Mouse (Mus musculus) cerebellum, postnatal 25 days (tissue): ENCODE results near the gene Pou2f3.

Source experiments
- DNase-seq, 2 experiments: peaks; one replicate each; pipeline ENCODE4 v3.0.0; 2021; ENCODE audit warnings: mixed read lengths in 2 of 2

Pou2f3 gene

DNA sequence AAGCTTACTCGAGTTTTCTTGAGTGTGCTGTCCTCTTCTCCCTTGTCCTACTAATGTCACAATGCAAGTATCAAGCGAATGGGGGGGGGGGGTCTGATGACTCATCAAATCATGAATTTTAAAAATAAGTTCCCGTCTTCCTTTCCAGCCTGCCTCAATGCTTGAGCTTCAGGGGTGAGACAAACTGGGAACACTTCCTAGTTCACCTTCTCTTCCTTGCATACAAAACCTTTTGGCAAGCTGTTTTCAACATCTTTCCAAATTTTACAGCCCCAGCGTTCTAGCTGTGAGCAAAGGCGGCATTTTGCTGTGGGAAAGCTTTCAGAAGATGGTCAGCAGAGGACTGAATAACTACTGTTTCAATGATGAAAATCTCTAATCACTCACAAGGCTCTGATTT is 102.6 kb downstream of the Pou2f3 start:
- DNase-seq, result no peak

DNA sequence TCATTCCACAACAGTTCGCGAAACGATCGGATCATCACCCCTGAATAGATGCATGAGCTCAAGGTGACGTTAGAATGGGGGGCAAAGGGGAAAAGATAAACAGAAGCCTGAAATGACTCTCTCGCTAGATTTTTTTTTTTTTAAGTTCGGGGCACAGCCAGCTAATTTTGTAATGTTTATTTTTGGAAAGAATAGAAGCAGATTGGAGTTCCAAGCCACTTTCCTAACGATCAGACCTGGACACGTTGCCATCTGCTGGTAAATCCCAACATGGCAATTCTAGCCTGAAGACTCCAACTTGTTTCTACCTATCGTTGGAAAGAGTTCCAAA is 103.0 kb downstream of the Pou2f3 start, which contains the start of gene Arhgef12:
Arhgef12 (minus strand) TSS at position 53 of the 331 bp plus-strand sequence.
- peak; percentile 61 to 78 for DNase-seq

DNA sequence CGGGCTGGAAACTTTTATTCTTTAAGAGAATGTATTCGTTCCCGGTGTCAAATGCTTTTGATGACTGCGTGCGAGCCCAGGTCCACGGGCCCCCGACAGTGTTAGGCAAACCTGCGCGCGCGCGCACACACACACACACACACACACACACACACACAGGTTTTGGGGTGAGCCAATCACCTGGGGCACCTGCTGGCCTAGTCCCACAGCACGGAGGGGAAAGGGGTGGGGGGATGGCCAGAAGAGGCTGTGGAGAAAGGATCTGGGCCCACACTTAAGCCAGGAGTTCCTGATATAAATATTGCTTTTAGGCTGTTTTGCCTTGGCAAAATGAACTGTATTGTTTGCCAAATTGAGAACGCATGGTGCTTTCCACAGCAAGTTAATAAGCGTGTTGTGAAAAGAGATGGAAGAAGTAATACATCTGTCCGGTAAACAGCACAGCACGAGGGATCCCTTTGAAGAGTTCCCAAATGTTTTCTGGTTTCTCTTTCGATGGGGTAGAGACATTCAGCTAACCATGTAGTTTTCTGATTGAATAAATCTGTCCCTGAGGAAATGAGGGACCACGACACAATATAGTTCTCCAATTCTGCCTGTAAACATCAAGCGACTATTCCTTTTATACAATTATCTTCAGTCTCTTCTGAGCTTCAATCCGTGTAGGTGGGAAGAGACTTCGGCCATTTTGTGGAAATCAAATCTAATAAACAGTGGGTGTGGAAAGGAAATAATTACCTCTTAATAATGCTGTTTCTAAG is 103.6 kb downstream of the Pou2f3 start:
- DNase-seq, result peak; percentile 74 to 76

DNA sequence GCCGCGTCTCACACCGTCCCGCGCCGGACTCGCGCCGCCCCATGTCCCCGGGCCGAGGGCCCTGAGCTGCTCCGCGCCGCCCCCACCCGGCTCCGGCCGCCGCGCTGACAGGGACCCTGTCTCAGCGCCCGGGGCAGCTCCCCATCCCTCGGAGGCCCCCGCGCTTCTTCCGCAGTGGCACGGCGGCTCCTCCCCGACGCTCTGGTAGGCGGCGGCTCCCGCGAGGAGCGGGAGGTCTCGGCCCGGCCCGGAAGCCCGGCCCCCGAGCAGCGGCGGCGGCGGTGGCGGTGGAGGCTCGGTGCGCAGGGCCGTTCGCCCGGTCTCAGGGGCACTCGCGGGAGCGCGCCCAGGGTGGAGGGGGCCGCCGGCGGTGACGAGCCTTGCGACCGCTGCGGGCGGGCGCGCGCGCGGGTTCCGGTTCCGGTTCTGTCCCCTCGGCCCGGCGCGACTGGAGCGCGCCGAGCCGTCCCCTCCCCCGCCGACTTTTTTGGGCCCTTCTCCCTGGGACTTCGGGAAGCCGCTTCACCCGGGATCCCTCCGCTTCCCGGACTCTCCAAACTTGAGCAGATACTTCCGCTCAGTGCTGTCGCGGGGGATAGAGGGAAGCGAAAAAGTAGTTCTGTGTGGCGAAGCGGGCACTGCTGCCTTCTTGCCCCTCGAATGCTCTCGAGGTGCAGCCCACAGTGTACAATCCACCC is 104.4 kb downstream of the Pou2f3 start:
- DNase-seq, result peak; percentile 94 to 97

DNA sequence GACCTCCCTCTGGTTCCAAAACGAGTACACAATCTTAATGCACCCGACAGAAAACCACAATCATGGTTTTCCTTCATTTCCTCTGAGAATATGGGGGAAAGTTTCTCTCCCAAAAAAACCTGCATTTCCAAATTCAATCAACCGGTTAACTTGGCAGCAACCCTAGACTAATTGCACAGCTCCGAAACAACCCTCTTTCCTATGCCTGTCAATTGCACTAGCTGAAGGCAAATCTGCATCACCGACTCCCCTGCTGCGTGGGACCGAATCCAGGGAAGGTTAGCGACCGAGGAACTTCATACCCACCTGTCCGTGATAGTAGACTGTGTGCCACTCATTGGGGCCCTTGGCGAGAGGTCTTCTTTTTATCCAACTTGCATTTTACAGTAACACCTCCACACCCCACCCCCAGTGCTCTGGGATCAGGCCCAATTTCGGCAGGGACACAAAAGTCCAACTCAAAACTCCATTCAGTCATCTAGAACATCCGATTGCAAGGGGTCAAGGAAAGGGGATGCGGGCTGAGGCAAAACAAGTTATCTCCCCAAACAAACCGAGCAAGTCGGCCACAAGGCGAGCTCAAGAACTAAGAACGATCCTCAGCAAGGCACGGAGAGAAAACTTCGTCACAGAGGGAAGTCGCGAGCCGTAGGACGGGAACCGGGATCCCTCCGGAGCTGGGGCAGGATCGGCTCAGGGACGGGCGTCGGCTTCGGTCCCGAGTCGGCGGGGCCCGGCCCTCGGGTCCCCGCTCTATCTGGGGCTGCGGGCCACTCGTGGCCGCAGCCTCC is 105.1 kb downstream of the Pou2f3 start:
- DNase-seq, result peak; percentile 66 to 77

DNA sequence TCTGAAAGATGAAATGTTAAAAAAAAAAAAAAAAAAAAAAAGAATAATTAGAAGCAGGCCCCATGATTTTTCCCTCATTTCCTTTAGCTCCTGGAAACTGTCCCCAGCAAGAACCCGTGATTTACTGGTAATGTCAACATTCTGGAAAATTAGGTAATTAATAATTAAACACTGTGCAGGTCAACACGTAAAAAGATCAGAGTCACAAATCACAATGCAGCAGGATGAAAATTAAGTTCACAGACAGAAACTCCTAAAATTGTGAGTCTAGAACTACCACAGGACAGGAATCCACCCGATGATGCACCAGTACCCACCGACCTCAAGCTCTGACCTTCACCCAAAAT is 105.7 kb downstream of the Pou2f3 start:
- no peak for DNase-seq

DNA sequence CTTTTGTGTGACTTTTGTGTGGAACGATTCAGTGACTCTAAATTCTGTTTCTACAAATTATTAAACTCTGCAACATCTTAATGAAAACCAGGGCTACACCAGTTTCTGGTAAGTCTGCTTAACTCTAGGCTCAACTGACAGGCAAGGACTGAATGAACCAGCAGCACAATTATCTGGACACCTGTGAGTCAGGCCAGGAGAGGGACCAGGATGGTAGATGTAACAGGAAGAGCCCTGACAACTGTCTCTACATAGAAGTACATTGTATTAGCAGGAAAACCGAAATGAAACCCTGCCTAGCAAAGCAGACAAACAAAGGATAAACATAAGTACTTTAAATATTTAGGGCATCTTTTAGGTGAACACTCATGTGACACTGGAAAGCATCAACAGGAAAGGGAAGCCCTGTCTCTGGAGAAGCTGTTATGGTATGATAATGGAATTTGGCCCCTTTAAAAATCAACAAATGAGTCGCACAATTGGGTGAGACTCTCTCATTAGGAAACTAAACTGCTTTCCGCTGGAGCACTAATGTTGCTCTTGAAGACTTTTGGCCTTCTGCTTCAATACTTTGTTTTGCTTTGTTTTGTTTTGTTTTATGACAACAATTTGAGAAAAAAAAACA is 106.4 kb downstream of the Pou2f3 start:
- no peak for DNase-seq

DNA sequence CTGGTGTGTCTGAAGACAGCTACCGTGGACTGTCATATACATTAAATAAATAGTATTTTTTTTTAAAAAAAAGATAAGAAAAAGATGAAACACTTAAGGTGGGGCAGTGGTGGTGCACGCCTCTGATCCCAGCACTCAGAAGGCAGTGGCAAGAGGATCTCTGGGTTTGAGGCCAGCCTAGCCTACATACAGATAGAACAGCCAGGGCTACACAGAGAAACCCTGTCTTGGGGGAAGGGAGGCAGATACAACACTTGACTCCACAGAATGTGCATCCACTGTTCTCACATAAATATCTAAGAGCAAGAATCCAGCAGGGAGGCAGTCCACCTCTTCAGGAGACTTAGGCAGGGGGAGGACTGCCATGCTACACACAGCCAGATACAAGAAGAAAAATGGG is 107.2 kb downstream of the Pou2f3 start:
- no peak for DNase-seq

DNA sequence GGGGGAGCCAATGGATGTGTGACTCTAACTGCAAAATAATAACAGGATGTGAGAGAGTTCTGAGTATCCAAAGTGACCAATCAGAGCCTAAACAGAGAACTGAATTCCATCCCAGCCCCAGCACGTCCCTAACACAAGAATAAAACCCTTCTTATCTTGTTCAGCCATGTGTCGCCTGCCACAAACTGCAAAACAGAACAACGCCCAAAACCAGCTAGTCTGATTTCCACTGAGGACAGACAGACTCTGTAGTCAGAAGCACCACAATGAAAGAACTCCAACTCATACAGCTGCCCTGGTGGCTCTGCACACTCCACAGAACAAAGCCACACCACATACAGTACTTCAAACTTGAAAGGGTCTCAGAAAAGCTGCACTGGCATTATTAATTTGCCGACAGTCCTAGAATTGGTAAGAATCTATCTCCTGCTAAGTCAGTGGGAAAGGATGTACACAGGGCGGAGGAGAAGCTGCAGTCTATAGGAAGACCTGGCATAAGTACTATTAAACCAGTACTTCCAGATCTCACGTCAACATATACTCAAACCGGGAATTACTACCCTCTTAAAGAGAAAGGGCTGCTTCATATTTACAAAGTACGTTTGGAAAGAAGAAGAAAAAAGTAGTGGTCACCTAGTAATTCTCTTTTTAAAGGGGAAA is 108.1 kb downstream of the Pou2f3 start:
- no peak for DNase-seq

DNA sequence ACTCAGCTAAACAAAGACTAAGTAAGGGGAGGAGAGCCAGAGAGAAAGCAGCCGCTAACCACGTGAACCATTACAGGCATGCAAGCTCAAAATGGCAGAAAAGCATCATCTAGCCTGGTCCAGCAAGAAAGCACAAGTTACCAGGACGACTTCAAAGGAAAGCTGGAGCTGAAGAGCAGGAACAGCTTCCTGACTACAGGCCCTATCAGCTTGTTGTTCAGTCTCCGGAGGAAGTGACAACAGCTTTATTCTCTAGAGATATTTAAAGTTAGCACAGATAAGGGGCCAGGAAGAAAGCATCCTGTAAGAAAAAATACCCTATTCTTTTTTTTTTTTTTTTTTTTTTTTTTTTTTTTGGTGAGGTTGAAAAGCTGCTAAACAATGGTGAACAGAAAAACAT is 111.2 kb downstream of the Pou2f3 start:
- no peak for DNase-seq

DNA sequence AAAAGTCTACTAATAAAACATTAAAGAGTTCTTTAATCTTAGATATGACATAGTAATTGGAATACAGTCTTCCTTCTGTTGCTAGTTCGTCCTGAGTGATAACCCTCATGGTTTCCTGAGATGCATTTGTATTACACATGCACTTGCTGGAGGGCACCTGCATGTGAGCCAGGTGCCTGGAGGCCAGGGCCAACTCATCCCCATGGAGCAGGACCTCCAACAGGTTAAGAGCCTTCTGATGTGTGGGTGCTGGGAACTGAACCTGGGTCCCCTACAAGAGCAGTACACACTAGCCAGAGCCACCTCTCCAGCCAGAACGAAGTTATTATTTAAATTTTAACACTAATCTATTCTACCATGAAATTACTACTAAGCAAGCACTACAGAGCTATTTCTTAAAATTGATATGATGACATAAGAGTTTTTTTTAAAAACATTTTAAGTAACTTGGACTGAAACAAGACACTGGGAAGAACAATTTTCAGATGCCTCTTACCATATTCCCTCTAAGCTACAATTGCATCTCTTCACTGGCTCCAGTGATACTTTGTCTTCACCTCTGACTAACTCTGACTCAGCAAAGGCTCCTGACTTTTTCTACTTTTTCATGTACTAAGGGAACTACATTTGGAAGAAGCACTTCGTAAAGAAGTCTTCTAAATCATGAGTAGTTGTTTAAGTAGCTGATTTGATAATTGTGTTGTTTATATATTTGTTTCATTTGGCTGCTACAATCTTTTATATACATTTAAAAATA is 112.2 kb downstream of the Pou2f3 start:
- no peak for DNase-seq

DNA sequence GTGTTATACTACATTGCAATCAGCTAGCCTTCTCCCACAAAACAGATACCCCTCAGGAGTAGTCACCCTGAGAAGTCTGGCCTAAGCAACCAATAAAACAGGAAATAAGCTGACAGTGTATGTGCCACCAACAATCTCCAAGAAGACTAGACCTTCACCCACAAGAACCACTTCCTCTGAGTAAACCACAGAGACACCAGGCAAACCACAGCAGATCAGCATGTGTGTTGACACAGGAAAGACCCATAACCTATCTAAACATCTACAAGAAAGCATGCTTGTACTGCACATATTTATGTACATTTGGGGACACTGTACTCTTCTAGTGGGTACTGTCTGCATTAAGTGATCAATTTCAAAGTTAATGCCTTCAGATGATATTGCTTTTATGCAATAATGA is 113.8 kb downstream of the Pou2f3 start:
- DNase-seq, result no peak

DNA sequence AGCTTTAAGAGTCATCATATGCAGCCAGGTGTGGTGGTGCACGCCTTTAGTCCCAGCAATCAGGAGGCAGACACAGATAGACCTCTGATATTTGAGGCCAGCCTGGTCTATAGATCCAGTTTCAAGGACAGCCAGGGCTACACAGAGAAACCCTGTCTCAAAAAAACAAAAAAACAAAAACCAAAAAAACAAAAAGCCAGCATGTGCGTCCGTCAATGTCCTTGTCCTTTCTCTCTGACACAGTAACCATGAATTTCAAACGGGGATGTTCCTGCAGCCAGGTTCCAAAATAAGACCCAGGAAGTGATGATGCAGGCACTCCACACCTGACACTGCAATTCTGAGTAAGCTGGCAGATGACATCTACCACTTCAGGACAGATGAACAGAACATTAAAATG is 115.3 kb downstream of the Pou2f3 start:
- no peak for DNase-seq

DNA sequence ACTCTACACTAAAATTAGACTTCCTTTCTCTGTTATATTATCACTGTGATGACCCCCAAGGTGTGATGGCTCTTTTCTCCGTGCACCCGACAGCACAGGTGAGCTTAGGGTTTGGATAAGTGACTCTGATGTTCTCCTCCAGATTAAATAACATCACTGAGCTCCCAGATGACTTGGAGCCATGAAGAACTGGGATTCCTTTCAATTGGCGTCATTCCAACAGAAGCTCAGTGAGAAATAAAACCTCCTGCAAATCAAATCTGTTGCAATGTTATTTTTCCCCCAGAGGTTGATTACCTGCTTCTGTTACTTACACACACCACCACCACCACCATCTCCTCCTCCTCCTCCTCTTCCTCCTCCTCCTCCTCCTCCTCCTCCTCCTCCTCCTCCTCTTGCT is 116.4 kb downstream of the Pou2f3 start:
- DNase-seq, result peak; percentile 38 to 43

DNA sequence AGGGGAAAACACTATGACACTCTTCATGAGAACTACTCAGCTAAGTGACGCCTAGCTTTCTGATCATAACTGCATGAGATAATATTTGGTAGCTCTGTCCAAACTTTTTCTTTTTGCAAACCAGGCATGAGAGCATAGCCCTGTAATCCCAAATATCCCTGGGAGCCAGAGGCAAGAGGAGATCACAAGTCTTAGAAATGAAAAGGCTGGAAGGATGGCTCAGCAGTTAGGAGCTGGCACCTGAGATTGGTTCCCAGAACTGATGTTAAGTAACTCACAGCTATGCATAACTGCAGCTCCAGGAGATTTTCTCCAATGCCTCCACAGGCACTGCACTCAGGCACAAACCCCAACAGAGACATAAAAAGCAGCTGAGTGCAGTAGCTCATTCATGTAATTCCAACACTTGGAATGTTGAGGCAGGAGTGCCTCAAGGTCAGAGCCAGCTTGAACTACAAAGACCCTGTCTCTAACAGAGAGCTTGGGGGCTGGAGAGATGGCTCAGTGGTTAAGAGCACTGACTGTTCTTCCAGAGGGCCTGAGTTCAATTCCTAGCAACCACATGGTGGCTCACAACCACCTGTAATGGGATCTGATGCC is 124.4 kb downstream of the Pou2f3 start:
- DNase-seq, result no peak

DNA sequence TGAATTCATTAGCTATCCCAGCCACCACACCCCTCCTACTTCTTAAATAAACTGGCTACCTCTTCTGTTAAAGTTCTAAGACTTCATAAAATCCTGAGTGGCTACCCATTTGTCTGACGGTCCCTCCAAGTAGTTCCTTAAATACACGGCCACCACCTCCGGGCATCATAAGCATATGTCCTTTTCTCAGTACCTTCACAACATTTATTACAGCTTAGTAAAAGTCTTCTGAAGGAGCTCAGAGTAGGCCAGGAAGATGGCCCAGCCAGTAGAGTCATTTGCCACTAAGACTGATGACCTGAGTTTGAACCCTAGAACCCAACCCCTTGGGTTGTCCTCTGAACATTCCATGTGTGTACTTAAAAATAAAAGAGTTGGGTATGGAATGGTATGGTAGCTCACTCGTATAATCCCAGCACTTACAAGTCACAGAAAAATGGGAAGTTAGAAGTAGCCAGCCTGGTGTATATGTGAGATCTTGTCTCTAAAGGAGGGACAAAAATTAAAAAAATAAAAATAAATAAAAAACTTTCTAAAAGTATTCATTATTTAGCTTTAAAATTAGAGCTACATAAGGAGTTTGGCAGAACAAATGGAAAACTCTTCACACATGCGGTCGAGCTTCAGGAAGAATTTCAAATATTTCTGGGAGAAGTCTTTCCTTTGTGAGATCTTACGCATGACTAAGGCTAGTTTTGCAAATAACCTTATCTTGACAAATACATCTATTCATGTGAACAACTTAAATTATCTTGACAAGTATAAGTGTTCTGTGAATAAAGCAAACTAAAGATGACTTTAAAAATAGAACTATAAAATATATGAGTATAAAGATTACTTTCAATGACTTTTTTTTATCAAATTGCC is 125.4 kb downstream of the Pou2f3 start:
- no peak for DNase-seq

DNA sequence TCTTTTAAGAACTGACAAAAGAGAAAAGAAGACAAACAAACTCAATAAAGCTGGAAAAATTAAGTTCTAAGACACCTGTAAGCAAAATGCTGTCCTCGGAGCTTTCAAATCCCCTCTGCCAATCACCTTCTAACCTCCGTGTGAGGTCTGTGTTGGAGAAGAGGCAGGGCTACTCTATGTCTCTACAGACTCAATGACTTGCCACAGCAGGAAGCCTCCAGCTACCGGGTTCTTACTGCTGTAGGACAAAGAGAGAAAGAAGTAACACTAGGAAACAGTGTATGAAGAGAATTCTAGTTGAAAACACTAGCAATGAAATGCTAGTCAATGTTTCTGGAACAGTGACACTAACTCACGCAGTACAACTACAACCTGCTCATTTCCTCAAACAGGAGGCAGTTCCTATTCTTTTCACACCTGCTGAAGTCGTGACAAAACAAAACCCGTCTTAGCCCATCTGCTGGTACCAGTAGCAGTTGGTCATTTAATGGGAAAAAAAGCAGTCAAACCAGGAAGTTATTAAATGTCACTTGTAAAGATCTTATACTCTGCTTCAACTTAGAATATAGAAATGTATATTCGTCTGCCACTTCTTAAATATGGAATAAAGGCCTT is 126.6 kb downstream of the Pou2f3 start:
- DNase-seq, result no peak

DNA sequence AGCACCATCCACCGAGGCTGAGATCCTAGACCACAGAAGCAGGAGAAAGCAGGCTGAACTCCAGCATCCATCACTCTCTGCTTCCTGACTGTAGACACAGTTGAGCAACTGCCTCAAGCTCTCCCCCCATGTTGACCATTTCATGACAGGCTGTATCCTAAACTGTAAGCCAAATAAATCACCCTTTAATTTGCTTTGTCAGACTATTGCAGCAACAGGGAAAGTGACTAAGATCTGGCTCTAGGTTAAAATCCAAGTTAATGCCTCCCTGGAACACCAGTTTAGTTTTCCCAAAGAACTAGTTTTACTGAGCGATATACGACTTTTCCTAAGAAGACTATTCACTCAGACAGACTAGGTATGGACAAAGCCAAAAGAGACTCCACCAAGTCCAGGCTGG is 131.5 kb downstream of the Pou2f3 start:
- DNase-seq, result no peak

DNA sequence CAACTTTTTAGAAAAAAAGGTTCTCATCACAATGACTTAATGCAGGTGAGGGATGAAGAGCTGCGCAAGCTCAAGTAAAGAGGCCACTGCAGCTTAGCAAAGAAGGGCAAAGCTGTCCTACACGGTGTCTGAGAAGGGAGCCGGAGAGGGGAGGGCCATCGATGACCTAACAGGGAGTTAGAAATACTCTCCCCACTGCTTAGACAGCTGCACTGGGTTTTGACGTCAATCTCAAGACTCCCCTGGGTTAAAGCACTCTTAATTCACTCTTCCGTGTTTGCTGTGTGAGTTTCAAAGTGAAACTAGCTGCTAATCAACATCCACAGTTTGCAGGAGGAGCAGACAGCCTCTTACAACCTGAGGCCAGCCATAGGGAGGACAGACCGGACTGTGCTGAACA is 134.0 kb downstream of the Pou2f3 start:
- DNase-seq, result no peak

DNA sequence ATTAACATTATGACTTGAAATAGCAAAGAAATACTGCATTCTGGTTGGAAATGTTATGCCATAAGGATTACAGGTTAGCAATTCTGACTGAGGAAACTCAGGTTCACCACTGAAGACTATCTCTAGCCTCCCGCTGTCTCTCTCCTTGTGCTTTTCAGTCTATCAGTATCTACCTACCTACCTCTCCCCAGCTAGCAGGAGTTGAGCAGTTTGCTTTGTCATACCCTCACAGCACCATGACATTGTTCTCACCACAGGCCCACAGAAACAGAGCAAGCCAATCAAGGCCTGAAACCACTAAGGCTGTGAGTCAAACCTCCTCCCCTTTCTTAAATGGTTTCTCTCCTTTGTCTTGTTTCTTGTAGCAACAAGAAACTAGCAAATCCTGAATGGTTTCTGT is 135.6 kb downstream of the Pou2f3 start:
- DNase-seq, result no peak
